Mouse (Mus musculus): Measurements from ENCODE around the gene Dnajc12.
A peak's percentile ranks its signal among the peaks of the same experiment; 100 is the strongest.
"Not testable (repeated sequence)": the region's sequence is repeated elsewhere in the genome, so short reads cannot be mapped to it uniquely, and the experiment has no call there.

The Dnajc12 gene

DNA sequence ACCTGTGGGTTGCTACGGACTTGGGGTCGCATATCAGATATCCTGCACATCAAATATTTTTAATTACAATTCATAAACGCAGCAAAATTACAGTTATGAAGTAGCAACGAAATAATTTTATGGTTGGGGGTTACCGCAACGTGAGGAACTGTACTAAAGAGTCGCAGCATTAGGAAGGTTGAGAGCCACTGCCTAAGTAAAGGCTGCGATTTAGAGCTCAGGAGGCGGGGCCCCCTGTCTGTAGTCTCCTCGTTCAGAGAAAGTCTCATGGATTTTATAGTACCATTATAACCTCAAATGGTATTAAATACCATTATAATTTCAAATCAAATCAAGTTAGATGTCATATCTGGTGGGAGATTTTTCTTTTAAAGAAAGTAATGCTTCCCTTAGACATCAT lies 4.7 kb downstream of the Dnajc12 start:
- no peak for DNase-seq

DNA sequence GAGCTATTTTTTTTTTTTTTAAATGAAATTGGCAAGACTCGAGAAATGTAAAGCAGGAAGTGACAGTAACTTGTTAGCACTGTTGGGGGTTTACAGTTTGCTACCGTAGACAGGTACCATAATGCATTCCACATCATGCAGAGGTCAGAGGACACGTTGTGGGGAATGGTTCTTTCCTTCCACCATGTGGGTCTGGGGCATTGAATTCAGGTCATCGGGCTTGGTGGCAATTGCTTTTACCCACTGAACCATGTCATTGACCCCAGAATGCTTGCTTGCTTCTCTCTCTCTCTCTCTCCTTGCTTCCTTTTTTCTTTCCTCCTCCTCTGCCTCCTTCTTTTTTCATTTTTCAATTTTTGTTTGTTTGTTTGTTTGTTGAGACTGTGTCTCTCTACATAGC lies 6.7 kb downstream of the Dnajc12 start:
- DNase-seq = no peak

DNA sequence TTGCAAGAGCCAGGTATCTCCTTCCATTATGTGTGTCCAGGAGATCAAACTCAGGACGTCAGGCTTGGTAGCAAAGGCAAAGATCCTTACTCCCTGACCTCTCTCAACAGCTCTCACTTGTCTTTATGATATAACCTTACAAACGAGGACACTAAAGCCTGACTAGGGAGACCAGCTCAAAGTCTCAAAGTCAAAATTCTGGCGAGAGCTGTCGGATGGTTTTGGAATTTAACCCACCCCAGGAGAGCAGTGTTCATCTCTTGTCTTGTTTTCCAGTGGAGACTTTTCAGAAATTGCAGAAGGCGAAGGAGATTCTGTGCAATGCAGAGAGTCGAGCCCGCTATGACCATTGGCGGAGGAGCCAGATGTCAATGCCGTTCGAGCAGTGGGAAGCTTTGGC lies 14.7 kb downstream of the Dnajc12 start:
- no peak for DNase-seq

DNA sequence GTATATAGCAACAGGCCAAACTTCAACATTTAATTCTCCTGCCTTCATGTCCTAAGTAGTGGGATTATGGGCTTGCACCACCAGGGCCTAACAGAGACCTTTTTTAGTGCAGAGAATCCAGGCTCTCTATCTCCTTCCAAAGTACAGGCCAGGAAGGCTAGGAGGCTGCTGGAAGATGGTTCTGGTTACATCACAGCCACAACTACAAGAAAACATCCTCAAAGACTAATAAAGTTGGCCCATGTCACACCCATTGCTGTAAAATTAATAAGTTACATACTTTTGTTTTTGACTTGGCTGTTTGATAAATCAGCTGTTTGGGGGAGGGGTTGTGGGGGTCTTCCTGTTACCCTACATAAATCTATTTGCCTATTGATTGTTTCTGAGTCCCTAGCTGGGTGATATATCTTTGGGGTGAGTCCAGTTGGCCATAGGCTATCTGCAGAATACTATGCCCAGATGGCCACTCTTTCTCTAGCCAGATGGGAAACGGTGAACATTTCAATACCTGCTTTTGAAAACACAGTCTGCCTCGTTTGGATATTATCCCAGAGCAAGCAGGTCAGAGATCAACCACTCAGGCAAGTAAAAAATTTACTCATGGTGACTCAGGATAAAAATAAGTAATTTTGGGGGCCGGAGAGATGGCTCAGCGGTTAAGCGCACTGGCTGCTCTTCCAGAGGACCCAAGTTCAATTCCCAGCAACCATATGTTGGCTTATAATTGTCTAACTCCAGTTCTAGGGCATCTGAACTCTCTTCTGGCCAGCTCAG lies 20.7 kb downstream of the Dnajc12 start:
- DNase-seq = peak; percentile 66

DNA sequence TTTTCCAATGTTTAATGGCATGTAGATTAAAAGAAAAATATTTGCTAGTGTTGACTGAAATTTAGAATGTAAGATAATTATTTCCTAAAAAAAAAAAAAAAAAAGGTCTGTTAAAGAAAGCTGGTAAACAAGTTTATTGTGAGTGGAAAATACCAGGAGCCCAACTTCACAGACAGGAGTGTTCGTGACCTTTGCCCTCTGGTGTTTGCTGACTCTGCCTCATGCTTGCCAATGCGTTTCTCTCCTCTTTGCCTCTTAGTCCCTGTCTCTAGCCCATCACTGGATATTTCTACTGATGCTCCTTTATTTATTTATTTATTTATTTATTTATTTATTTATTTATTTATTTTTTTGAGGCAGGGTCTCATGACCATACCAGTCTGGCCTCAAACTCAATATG lies 21.4 kb downstream of the Dnajc12 start:
- DNase-seq = no peak

DNA sequence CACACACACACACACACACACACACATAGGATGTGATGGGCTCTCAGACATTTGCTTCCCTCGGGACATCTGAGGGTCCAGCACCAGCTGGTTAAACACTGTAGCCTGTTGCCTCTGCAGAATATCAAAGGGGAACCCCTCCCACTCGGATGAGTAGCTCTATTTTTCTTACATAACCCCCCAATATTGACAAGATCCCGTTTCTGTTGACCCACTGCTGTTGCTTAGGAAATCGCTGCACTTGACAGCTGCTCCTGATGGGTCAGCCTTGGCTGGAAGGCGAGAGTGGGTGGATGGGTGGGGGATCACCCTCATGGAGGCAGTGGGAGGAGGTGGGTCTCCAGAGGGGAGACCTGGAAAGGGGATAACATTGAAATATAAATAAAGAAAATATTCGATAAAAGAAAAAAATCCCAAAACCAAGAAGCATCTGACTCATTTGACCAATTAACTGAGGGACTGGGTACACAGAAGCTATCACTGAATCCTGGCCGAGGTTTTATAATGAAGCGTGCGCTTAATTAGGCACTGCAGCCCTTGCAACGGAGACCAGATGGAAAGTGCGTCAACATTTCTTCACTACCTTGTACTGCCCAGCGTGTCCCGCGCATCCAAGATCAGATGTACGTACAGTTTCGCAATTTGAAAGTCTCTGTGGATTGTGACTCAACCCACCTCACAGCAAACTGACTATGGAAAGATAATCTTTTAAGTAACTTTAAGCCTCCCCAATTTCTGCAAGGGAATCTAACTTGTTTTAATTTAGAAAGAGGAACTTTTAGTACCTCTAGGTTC lies 28.1 kb downstream of the Dnajc12 start:
- no peak for DNase-seq

DNA sequence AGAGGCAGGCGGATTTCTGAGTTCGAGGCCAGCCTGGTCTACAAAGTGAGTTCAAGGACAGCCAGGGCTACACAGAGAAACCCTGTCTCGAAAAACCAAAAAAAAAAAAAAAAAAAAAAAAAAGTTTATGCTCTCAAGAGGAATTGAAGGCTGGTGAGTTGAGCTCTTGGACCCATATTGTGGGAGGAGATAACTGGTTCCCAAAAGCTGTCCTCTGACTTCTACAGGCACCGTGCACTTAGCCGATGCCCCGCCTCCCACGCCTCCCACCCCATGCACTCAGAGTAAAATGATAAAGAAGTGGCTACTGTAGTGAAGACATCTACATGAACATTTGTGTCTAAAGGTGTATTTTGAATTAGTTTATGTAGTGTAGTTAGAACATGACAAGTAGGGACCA lies 29.4 kb downstream of the Dnajc12 start:
- DNase-seq = not testable (repeated sequence)

DNA sequence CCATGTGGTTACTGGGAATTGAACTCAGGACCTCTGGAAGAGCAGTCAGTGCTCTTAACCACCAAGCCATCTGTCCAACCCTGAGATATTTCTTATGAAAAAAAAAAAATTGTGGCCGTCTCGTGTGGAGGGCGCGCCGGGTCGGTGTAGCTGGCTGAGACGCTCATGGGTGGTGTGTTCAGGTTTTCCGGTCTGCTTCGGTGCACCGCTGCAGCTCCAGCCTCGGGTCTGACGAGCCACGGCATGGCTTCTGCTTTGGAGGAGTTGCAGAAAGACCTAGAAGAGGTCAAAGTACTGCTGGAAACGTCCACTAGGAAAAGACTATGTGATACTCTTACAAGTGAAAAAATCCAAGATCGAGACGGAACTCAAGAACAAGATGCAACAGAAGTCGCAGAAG lies 30.5 kb downstream of the Dnajc12 start:
- no peak for DNase-seq

DNA sequence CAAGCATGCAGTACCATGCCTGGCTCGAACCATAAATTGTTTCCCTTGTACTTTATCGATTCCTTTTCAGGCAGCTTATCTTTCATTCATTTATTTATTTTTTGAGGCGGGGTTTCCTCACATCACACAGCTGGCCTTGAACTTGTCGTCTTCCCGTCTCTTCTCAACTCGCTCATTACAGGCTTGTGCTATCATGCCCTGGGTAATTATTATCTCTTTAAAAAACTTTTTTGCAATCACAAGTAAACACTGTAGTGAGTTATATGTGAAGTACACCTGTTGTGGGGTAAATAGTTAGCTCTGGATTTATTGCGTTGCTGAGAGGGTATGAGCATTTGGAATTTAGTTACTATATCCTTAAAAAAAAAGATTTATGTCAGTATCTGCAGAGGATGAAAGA lies 33.0 kb downstream of the Dnajc12 start:
- DNase-seq = no peak

DNA sequence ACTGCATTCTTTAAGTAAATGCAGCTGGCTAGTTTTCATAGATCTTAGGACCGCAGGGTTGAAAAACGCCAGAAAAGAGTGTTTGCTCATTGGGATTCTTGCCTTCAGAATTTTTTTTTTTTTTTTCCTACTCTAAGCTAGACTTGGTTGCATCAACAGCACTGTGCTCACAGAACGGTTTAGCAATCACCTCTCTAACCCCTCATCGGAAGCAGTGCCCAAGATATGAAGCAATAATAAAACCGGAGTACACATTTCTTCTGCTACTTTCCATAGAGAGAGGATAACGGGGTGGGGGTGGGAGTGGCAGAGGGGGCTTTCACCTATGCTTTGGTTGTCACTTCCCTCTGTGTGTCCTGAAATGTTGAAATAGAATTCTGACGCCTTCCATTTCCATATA lies 33.6 kb downstream of the Dnajc12 start:
- DNase-seq = no peak

DNA sequence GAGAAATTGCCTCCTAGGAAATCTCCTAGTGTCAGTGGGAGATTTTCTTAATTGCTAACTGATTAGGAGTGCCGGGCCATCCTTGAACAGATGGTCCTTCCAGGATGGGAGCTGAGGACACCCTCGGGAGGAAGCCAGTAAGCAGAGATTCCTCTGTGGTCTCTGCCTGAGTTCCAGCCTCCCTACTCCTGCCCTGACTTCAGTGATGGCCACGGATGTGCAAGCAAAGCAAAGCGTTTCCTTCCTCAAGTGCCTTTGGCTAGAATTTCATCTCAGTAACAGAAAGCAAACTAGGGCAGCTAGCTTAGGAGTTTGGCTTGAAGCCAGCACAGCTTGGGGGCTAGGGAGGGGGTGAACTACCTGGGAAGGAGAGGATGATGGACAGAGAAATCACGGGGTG lies 34.8 kb downstream of the Dnajc12 start:
- no peak for DNase-seq

DNA sequence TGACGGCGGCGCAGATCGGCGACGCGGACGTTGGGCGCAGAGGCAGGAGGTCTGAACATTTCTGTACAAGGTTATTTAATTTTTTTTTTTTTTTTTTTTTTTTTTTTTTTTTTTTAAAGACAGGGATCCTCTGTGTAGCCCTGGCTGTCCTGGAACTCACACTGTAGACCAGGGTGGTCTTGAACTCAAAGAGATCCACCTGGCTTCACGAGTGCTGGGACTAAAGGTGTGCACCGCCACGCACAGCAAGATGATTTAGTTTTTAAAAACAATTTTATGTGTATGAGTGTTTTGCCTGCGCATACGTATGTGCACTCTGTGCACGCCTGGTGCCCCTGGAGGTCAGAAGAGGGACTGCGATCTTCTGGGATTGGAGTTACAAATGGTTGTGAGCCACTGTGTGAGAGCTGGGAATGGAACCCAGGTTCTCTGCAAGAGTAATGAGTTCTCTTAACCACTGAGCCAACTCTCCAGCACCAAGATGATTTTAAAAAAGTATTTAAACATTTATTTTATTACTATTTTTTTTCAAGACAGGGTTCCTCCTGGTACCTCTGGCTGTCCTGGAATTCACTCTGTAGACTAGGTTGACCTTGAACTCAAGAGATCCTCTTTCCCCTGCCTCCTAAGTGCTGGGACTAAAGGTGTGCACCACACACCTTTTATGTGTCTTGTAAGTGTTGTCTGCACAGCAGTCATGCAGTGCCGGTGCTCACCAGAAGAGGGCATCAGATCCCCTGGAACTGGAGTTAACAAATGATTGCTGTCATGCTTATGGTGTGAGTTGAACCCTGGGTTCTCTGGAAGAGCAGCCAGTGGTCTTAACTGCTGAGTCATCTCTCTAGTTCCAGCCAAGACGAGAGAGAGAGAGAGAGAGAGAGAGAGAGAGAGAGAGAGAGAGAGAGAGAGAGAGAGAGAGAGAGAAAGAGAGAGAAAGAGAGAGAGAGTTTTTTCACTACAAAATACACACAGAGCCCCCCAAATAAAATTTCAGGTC lies 39.8 kb downstream of the Dnajc12 start, which contains the start of gene Gm7075:
TSS of gene Gm7075 (minus strand) at position 51 of the 997 bp plus-strand sequence.
- DNase-seq = no peak

DNA sequence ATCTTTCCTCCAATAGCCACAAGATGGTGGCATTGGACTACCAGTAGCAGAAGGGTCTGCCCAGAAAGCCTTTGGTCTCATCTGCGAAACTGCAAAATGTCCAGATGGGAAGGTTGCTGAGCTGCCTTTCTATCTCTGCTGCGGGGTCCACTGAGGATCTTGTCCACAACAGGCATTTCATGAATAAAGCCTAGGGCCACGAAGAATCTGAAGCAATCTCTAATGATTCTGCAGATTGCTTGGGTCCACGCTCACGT lies 40.4 kb downstream of the Dnajc12 start:
- no peak for DNase-seq

DNA sequence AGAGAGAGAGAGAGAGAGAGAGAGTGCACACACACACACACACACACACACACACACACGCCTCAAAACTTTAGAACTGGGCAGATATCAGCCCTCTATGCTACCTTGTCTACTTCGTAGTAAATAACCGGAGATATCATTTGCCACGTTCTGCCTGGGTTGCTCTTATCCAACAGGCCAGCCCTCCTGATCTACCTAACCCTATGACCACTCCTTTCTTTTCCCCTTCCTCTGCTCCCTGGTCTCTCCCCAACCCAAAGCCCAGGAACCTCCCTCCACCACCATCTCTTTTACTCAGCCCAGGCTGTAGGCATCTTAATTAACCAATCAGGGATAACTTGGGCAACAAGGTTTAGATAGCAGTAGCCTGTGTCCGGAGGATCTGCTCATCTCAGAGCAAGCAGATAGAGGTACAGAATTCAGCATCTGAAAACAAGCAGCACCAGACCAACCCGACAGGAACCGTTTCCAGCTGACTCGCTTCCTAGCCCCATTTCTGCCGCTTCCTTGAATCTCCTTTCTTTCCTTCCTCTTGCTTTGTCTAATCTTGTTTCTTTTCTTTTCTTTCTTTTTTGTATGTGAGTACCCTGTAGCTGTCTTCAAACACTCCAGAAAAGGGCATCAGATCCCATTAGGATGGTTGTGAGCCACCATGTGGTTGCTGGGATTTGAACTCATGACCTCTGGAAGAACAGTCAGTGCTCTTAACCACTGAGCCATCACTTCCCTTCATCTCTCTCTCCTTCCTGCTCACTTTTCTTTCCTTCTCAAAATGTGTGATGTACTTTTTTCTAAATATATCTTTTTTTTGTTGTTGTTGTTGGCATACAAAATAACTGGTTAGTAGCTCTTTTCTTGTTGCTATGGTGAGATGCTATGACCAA lies 41.6 kb downstream of the Dnajc12 start:
- DNase-seq = no peak

DNA sequence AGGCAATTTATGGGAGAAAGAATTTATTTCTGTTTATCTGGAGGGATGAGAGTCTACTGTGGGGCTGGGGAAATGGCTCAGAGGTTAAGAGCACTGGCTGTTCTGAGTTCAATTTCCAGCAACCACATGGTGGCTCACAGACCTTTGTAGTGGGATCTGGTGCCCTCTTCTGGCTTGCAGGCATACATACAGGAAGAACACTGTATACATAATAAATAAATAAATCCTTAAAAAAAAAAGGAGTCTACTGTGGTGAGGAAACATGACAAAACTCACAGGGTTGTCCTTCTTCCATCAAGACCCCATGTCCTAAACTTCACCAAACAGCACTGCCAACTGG lies 42.2 kb downstream of the Dnajc12 start:
- DNase-seq = no peak

DNA sequence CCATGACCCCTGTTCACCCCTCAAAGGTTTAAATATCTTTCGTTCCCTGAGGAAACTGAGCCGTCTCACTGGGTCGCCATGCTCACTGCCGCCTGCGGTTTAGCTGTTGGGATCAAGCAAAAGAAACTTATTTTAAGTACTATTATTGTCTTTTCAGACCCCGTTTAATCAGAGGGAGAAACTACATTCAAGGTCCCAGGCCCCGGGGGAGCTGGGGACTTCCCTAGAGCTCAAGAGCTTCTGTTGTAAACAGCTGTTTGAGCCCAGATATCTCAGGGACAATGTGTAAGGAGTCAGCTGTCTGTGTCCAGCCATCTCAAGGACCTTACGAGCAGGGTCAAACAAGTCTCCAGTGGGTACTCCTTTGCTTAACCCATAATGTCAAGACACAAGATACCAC lies 44.9 kb downstream of the Dnajc12 start:
- DNase-seq = no peak

DNA sequence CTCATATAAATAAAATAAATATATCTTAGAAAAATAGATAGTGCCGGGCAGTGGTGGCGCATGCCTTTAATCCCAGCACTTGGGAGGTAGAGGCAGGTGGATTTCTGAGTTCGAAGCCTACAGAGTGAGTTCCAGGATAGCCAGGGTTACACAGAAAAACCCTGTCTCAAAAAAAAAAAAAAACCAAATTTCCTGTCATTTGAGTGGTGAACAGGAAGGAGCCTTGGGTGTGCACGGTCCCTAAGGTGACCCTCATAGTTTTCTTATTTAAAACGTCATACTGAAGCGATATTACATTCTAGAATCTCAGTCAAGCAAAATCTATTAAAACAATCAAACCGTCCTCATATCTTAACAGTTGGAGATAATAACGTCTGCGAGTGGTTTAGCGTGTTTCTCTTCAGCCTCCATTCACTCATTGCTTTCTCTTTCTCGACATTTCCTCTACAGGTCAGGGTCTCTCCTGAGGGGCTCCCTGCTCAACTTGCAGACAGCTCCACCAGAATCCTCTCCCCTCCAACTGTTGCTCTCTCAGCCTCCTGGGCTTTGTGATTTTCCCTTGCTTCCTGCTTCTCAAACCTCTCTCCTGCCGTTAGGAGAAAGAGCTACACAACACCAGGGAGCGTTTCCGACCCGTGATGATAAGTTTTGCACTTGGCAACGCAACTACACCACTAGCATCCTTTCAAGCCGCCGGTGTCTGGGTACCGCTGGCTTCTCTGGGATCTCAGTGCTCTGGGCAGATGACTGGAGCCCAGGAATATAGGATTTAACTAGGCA lies 46.2 kb downstream of the Dnajc12 start:
- DNase-seq = peak; percentile 38

DNA sequence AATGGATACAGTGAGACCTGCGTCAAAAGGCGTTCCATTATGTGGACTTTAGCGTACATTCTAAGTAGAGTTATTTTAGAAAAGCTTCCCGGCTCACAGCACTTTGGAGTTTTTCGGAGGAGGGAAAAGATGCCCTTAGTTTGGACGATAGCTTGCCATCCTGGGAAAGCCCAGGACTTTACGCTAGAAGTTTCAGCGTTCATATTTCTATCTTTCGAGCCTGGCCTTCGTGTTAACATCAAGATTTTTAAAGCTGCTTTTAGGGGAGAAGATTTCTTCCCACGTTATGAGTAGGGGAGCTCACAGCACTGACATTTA lies 46.7 kb downstream of the Dnajc12 start:
- DNase-seq = no peak

DNA sequence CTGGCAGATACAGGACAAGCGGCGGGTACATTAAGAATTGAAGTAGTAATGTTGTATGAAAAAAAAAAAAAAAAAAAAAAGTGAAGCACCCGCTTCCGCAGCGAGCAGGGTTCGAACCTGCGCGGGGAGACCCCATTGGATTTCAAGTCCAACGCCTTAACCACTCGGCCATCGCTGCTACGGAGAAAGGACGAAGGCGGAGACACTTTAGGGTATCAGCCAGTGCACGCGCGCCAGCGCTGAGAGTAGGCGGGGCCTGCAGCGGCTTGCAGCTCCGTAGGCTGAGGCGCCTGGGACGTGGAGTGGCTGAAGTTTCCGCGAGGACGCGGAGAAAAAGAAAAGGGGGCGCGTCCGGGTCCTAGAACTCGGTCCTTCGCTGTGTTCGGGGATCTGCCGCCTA lies 47.1 kb downstream of the Dnajc12 start:
- DNase-seq = peak; percentile 97

DNA sequence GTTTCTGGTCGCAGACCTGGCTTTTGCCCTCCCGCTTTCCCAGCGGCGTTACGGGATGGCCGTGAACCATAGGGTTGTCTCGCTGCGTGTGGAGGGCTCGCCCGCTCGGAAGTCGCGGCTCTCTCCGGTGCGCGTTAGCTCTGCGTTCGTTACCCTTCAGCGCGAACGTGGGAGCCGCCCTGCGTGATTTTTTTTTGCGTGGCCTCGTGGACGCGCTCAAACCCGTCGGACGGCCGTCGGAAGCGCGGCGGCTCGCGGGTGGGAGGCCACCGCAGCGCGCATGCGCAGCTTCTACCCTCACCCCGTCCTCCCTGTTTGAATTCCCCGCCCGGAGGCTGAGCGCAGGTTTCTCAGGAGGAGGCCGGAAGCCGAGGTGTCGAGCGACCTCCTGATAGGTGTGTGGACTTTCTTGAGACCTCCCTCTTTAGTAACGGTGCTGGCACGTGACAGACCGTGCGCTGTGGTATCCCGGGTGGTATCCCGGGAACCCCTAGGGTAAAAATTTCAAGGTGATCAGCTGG lies 47.6 kb downstream of the Dnajc12 start, which contains the start of gene Ctnna3:
TSS of gene Ctnna3 (plus strand) at position 314 of the 521 bp plus-strand sequence.
- DNase-seq = peak; percentile 95

DNA sequence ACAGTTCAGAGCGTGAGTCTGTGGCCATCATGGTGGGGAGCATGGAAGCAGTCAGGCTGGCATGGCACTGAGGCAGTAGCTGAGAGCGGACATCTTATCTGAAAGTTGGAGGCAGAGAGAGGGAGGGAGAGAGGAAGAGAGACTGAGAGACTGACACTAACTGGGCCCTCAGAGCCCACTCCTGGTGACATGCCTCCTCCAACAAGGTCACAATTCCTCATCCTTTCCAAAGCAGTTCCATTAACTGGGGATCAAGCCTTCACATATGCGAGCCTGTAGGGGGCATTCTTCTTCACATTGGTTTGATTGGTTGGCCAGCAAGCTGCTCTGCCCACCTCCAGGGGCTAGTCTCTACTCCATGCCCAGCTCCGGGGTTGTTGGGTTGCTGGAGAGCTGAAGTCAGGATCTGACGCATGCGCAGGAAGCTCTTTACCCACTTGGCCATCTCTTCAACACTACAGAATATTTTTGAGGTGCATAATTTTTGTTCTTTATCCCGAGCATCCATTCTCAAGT lies 49.0 kb downstream of the Dnajc12 start:
- DNase-seq = peak; percentile 28
